Mouse (Mus musculus): ENCODE results near the gene Spn. TPM values are rescaled to one million over a fixed set of nuclear protein-coding genes. Genes with fewer than 3 reads are reported as not detected.

Gene Spn
- polyA plus RNA-seq, 1 experiment = 49.2 TPM

- Histone ChIP-seq H3K4me3 (replicated peaks; ENCODE audit: control insufficient read depth, low read depth, low read length) (no peak overlapping the region), H3K4me1 (ENCODE audit: control insufficient read depth, insufficient read depth, low read length) (peaks cover 11% of the 10 kb centered on the region), H3K27ac (ENCODE audit: control insufficient read depth, insufficient read depth, low read depth, low read length, poor library complexity) (no peak overlapping the region)
- TF ChIP-seq POLR2A (IDR thresholded peaks at IDR 0.05; ENCODE audit: borderline replicate concordance, control insufficient read depth, low read depth, low read length) (no peak), CTCF (IDR thresholded peaks at IDR 0.05; ENCODE audit: control insufficient read depth, insufficient read depth, low read length) (peak; percentile 97)
- WGBS = 34% methylated on average over 6 of the region's 6 CpGs
These were observed 26.2 kb downstream of the Spn start for GRCm38 (mm10) chr7:127111461-127111860.

GRCm38 (mm10) chr7:127110239-127111007 lies 27.2 kb downstream of the Spn start:
- WGBS = 45% methylated on average over 18 of the region's 18 CpGs
- Histone ChIP-seq H3K4me3 (replicated peaks; ENCODE audit: control insufficient read depth, low read depth, low read length) (no peak overlapping the region), H3K27ac (ENCODE audit: control insufficient read depth, insufficient read depth, low read depth, low read length, poor library complexity) (no peak overlapping the region), H3K4me1 (ENCODE audit: control insufficient read depth, insufficient read depth, low read length) (peaks cover 11% of the 10 kb centered on the region)
- no peak for TF ChIP-seq POLR2A (IDR thresholded peaks at IDR 0.05; ENCODE audit: borderline replicate concordance, control insufficient read depth, low read depth, low read length)
- peak; percentile 95 for TF ChIP-seq CTCF (IDR thresholded peaks at IDR 0.05; ENCODE audit: control insufficient read depth, insufficient read depth, low read length)

GRCm38 (mm10) chr7:127105551-127105950 lies 32.1 kb downstream of the Spn start:
- H3K4me3 ChIP-seq (replicated peaks; ENCODE audit: control insufficient read depth, low read depth, low read length) = no peak overlapping the region
- 82% methylated on average over 7 of the region's 7 CpGs for WGBS
- no peak overlapping the region for H3K27ac ChIP-seq (ENCODE audit: control insufficient read depth, insufficient read depth, low read depth, low read length, poor library complexity)
- TF ChIP-seq CTCF (IDR thresholded peaks at IDR 0.05; ENCODE audit: control insufficient read depth, insufficient read depth, low read length) (no peak), POLR2A (IDR thresholded peaks at IDR 0.05; ENCODE audit: borderline replicate concordance, control insufficient read depth, low read depth, low read length) (no peak)
- peaks cover 3% of the 10 kb centered on the region; the same call in 1 of the 2 replicates for H3K4me1 ChIP-seq (ENCODE audit: control insufficient read depth, insufficient read depth, low read length)

- H3K4me3 ChIP-seq (replicated peaks; ENCODE audit: control insufficient read depth, low read depth, low read length) = no peak overlapping the region
- H3K4me1 ChIP-seq (ENCODE audit: control insufficient read depth, insufficient read depth, low read length) = peaks cover 3% of the 10 kb centered on the region; the same call in 1 of the 2 replicates
- TF ChIP-seq CTCF (IDR thresholded peaks at IDR 0.05; ENCODE audit: control insufficient read depth, insufficient read depth, low read length) (peak; percentile 60), POLR2A (IDR thresholded peaks at IDR 0.05; ENCODE audit: borderline replicate concordance, control insufficient read depth, low read depth, low read length) (no peak)
- no peak overlapping the region; the same call in 1 of the 2 replicates for H3K27ac ChIP-seq (ENCODE audit: control insufficient read depth, insufficient read depth, low read depth, low read length, poor library complexity)
- WGBS = 17% methylated on average over 17 of the region's 17 CpGs
These were observed 32.9 kb downstream of the Spn start for GRCm38 (mm10) chr7:127104560-127105332.

GRCm38 (mm10) chr7:127103960-127104359 lies 33.7 kb downstream of the Spn start:
- H3K4me3 ChIP-seq (replicated peaks; ENCODE audit: control insufficient read depth, low read depth, low read length) = no peak overlapping the region
- TF ChIP-seq CTCF (IDR thresholded peaks at IDR 0.05; ENCODE audit: control insufficient read depth, insufficient read depth, low read length) (peak; percentile 57; the same call in 1 of the 2 replicates), POLR2A (IDR thresholded peaks at IDR 0.05; ENCODE audit: borderline replicate concordance, control insufficient read depth, low read depth, low read length) (no peak)
- peaks cover 3% of the 10 kb centered on the region; the same call in 1 of the 2 replicates for H3K4me1 ChIP-seq (ENCODE audit: control insufficient read depth, insufficient read depth, low read length)
- H3K27ac ChIP-seq (ENCODE audit: control insufficient read depth, insufficient read depth, low read depth, low read length, poor library complexity) = no peak overlapping the region
- WGBS = 51% methylated on average over 6 of the region's 6 CpGs

- TF ChIP-seq CTCF (IDR thresholded peaks at IDR 0.05; ENCODE audit: control insufficient read depth, insufficient read depth, low read length) (no peak), POLR2A (IDR thresholded peaks at IDR 0.05; ENCODE audit: borderline replicate concordance, control insufficient read depth, low read depth, low read length) (no peak)
- Histone ChIP-seq H3K27ac (ENCODE audit: control insufficient read depth, insufficient read depth, low read depth, low read length, poor library complexity) (no peak overlapping the region), H3K4me1 (ENCODE audit: control insufficient read depth, insufficient read depth, low read length) (peaks cover 3% of the 10 kb centered on the region; the same call in 1 of the 2 replicates), H3K4me3 (replicated peaks; ENCODE audit: control insufficient read depth, low read depth, low read length) (no peak overlapping the region)
- WGBS = 59% methylated on average over 6 of the region's 6 CpGs
These were observed 35.5 kb downstream of the Spn start for GRCm38 (mm10) chr7:127102148-127102547.

GRCm38 (mm10) chr7:127101451-127102016 lies 36.1 kb downstream of the Spn start:
- TF ChIP-seq POLR2A (IDR thresholded peaks at IDR 0.05; ENCODE audit: borderline replicate concordance, control insufficient read depth, low read depth, low read length) = no peak
- no peak for TF ChIP-seq CTCF (IDR thresholded peaks at IDR 0.05; ENCODE audit: control insufficient read depth, insufficient read depth, low read length)
- 16% methylated on average over 2 of the region's 2 CpGs for WGBS
- no peak overlapping the region for H3K27ac ChIP-seq (ENCODE audit: control insufficient read depth, insufficient read depth, low read depth, low read length, poor library complexity)
- no peak overlapping the region for H3K4me3 ChIP-seq (replicated peaks; ENCODE audit: control insufficient read depth, low read depth, low read length)
- peaks cover 3% of the 10 kb centered on the region; the same call in 1 of the 2 replicates for H3K4me1 ChIP-seq (ENCODE audit: control insufficient read depth, insufficient read depth, low read length)

- Histone ChIP-seq H3K4me3 (replicated peaks; ENCODE audit: control insufficient read depth, low read depth, low read length) (no peak overlapping the region), H3K4me1 (ENCODE audit: control insufficient read depth, insufficient read depth, low read length) (peaks cover 5% of the 10 kb centered on the region; the same call in 1 of the 2 replicates), H3K27ac (ENCODE audit: control insufficient read depth, insufficient read depth, low read depth, low read length, poor library complexity) (no peak overlapping the region)
- TF ChIP-seq POLR2A (IDR thresholded peaks at IDR 0.05; ENCODE audit: borderline replicate concordance, control insufficient read depth, low read depth, low read length) (no peak), CTCF (IDR thresholded peaks at IDR 0.05; ENCODE audit: control insufficient read depth, insufficient read depth, low read length) (no peak)
- 49% methylated on average over 4 of the region's 4 CpGs for WGBS
These were observed 38.1 kb downstream of the Spn start for GRCm38 (mm10) chr7:127099528-127099927.
